Mouse (Mus musculus) left cerebral cortex, postnatal 14 days (tissue): ENCODE measurements around the gene Plxdc2. TPM values are rescaled to one million over a fixed set of nuclear protein-coding genes. Genes with fewer than 3 reads are reported as not detected.

Experiments
- DNase-seq, 2 experiments: peaks; one replicate each; pipeline ENCODE4 v3.0.0; 2021 to 2022; ENCODE audit warnings: low spot score in 2 of 2, mixed read lengths in 1 of 2
- intact Hi-C: fragments of 180-260 bp; cut with DNase I; formaldehyde crosslinking; loops from one replicate; pipeline ENCODE4 v1.15.1; 2025
- total RNA-seq, 2 experiments: library from RNA; stranded (reverse); gene quantifications; 2 replicates each; pipeline ENCODE4 v1.2.3; 2021

Gene Plxdc2
- total RNA-seq, 2 experiments from 2014 or later = 34.1 to 35.6 TPM

- no peak for DNase-seq
- intact Hi-C loops = no loop called here
Observed at GRCm38 (mm10) chr2:16532244-16532643, 176.1 kb downstream of the Plxdc2 start.

GRCm38 (mm10) chr2:16534566-16534965 is 178.5 kb downstream of the Plxdc2 start:
- no peak for DNase-seq
- intact Hi-C loops = no loop called here

GRCm38 (mm10) chr2:16541226-16541625 is 185.1 kb downstream of the Plxdc2 start:
- intact Hi-C loops = no loop called here

GRCm38 (mm10) chr2:16545207-16545606 is 189.1 kb downstream of the Plxdc2 start:
- intact Hi-C loops = no loop called here
- peak in 1 of 2 experiments; percentile 10 for DNase-seq

More at GRCm38 (mm10) chr2:16541226-16541625, 185.1 kb downstream of the Plxdc2 start:
- no peak for DNase-seq

DNA sequence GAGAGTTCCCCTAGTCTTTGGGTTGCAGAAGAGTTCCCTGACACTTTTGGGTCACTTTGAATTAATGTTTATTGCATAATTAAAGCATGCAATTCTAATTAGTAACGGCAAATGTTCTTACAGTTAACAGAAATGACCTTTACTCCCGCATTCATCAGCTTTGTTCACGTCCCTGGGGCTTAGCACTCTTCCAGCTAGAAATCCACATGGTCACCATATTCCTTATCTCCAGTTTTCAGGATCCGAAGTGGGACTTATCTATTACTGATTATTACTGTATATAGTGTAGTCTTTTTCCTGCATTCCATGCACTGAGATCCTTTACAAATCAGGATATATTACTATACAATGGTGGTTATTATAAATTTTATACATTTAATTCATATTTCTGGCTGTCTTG is 203.2 kb downstream of the Plxdc2 start:
- intact Hi-C loops = no loop called here
- no peak for DNase-seq

DNA sequence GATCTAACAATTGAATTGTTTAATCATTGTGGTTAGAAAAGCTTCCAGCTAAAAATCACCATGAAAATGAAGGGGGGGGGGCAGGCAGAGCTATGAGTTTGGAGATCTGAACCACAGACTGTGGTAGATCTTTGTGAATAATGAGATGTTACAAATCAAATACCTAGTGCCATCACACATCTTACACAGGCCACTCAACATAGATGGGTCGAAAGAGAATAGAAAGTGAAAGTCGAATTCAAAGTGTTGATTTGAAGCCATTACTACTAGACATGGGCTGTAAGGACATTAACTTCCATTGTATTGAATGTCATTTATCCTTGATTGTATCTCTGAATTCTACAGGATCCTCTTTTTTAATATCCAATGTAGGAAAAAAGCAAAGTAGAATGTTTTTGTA is 212.2 kb downstream of the Plxdc2 start:
- intact Hi-C loops = no loop called here
- no peak for DNase-seq

- DNase-seq = no peak
Observed at GRCm38 (mm10) chr2:16571169-16571751, 215.2 kb downstream of the Plxdc2 start.

DNA sequence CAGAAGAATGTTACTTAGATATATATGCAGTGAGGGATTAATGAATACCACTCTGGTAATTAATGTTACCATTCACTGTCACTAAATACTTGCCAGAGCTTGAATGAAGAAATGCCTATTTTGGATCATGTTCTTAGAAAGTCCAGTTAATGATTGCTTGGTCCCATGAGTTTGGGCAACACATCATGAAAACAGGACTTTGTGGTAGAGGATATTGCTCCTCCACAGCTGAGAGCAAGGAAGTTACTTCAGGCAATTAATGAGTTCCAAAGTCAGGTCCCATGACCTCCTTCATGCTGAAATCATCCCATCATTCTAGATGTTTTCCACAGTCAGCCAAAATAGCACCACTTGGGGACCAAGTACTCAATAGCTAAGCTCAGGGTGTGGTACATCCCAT is 220.5 kb downstream of the Plxdc2 start:
- DNase-seq = no peak
- intact Hi-C loops = no loop called here

More at GRCm38 (mm10) chr2:16571169-16571751, 215.2 kb downstream of the Plxdc2 start:
- intact Hi-C loops = no loop called here

GRCm38 (mm10) chr2:16578153-16578552 is 222.0 kb downstream of the Plxdc2 start:
- intact Hi-C loops = no loop called here
- no peak for DNase-seq

DNA sequence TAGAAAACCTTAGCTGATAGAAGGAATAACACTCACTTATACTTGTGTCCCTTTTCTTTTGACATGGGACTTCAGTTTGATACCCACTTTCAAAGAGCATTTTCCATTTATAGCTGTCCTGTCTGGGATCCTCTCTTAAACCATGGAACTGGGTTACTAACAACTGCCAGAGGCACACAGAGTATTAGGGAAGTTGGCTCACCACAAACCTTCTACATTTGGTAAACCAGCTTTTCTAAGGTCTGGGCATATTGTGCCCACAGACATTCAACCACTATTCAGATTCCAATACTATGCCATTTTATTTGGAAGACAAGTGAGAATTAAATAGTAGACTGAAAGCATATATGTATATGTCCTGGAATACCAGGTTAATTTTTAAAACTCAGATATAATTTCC is 232.4 kb downstream of the Plxdc2 start:
- no peak for DNase-seq
- intact Hi-C loops = no loop called here

GRCm38 (mm10) chr2:16595451-16595850 is 239.3 kb downstream of the Plxdc2 start:
- no peak for DNase-seq
- intact Hi-C loops = no loop called here

GRCm38 (mm10) chr2:16598231-16598630 is 242.1 kb downstream of the Plxdc2 start:
- no peak for DNase-seq
- intact Hi-C loops = no loop called here

GRCm38 (mm10) chr2:16604291-16604690 is 248.2 kb downstream of the Plxdc2 start:
- DNase-seq = no peak
- intact Hi-C loops = no loop called here

- DNase-seq = peak in 1 of 2 experiments; percentile 54
- intact Hi-C loops = no loop called here
Observed at GRCm38 (mm10) chr2:16607792-16608586, 251.9 kb downstream of the Plxdc2 start.

DNA sequence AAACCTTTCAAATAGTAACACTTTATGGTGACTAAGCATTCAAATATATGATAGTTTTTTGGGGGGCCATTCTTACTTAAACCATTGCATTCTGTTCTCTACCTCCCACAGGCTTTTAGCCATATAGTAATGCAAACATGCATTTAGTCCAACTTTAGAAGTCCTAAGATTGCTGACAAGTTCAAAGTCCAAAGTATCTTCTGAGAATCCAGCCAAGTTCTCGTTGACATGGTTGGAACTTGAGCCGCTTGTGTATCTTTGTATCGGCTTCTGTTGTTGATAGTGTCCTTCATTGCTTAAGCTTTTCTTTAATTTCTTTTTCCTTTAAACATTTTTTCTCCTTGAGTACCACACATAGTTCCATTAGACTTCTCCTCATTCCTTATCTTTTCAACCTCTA is 286.0 kb downstream of the Plxdc2 start:
- intact Hi-C loops = no loop called here
- no peak for DNase-seq

DNA sequence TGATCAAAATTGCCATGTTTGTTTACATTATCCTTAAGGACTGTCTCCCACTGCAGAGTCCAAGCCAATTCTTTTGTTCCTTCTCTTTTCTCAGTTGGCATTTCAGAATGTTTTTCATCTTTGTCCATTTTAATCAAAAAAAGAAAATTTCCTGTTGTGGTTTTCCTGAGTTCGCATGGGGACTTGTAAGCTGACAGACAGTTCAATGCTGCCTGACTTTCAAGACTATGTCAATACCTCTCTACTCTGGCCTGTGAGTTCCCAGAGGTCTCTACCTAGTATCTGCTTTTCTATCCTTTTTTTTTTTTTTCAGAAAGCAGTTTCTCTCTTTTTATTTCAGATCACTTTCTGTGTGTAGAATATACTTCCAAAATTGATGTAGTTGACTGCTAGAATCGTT is 295.6 kb downstream of the Plxdc2 start:
- intact Hi-C loops = no loop called here
- DNase-seq = no peak

DNA sequence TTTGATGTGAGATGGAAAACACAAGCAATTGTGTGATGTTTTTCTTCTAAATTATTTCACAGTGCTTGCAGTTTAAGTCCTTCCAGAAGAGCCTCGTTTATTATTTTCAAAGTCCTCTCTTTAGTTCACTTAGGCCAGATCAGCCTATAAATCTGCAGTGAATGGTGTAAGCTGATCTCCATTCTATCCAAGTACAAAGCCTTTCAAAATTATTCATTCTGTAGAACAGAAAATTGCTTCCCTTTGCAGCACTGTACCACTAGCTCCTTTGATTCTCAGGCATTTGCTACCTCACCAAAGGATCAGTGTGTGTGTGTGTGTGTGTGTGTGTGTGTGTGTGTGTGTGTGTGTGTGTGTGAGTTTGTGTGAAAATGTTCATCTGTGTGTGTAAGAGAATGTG is 308.4 kb downstream of the Plxdc2 start:
- no peak for DNase-seq
- intact Hi-C loops = no loop called here

DNA sequence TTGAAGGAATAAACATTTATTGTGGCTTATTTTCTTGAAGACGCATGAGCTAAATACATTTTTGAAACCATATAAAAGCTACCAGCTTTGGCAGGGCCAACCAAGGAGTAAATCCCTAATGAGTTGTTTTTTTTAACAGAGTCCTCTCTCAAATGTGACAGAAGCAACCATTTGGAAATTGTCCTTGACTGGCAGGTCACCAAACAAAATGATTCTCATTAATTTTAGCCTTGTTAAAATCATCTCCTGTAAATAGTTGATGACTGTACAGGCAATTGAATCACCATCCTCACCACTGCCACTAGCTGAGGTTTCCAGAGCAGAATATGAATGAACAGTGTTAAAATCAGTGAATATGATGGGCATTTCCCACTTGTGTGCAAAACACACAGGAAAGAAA is 312.3 kb downstream of the Plxdc2 start:
- intact Hi-C loops = no loop called here
- no peak for DNase-seq

DNA sequence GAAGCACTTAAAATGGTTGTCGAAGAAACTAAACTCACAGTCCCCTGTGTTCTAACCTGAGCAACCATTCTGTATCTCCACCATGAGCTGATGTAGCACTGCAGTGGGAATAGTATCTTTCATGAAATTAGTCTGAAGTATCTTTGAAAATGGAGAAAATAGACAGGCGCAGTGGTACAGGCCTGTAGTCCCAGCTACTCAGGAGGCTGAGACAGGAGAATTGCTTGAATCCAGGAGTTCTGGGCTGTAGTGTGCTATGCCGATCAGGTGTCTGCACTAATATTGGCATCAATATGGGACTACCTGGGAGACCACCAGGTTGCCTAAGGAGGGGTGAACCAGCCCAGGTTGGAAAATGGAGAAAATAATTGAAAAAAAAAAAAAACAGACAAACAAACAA is 326.8 kb downstream of the Plxdc2 start:
- DNase-seq = no peak
- intact Hi-C loops = no loop called here

GRCm38 (mm10) chr2:16683739-16684138 is 327.6 kb downstream of the Plxdc2 start:
- intact Hi-C loops = no loop called here
- DNase-seq = no peak

DNA sequence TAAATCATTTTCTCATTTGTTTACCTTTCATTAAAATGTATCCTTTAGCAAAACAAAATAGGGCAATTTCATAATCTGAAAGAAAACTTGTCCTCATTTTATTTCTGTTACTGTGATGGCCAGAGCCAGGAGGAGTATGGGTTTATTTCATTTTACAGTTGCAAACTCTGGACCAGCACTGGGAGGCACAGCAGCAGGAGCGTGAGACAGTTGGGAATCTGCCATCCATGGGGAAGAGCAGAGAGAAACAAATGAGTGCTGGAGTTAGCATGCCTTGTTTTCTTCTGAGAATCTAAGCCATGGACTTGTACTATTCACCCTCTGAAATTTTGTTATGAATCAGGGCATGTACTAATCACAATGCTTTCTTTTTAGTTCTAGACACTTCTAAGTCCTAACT is 328.4 kb downstream of the Plxdc2 start:
- intact Hi-C loops = no loop called here
- DNase-seq = no peak
